ENCODE assay signal across 8 mouse cellular contexts in the genomic region with DNA sequence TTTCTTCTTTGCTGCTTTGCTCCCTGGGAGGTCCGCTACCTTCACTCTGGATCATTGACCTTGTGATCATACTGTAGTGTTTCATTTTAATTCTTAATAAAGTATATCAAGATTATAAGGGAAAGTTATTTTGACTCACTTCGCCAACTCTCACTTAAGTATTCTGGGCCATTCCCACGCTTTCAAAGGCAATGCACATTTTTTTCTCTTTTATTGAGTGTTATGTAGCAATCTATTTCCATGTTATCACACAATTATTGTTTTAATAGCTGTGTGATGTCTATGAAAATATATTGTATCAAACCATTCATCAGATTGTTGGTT. TPM values are rescaled to one million over a fixed set of nuclear protein-coding genes. Genes with fewer than 3 reads are reported as not detected.
DNase-seq lines count a peak whose midpoint lies in the region; ATAC-seq and TF ChIP-seq lines count a peak whose summit lies in the region.

Gene Nipa1, minus strand, starts transcription at position 25 of the 324 bp plus-strand sequence.

- TF ChIP-seq CTCF in lung, adult 2 months (IDR thresholded peaks at IDR 0.05; ENCODE audit: insufficient read depth, low read length): no peak
- no peak for TF ChIP-seq CTCF in intestine, postnatal 0 days (IDR thresholded peaks at IDR 0.05; ENCODE audit: low read depth)

- DNase-seq in lung, adult 2 months: no peak
- no peak for DNase-seq in lung, postnatal 25 days (ENCODE audit: low spot score)
- DNase-seq in midbrain, embryonic 14.5 days: no peak
- no peak for DNase-seq in urinary bladder, adult 18-20 months (ENCODE audit: low spot score in 2 of 2)
- DNase-seq in adrenal gland, postnatal 10 days: no peak

- peak within 1 kb of the TSS; percentile 87 for H3K4me2 ChIP-seq in embryonic facial prominence, embryonic 15.5 days (replicated peaks)
- peak within 1 kb of the TSS; percentile 88 for H3K4me2 ChIP-seq in intestine, postnatal 0 days (replicated peaks; ENCODE audit: low read depth)
- H3K4me2 ChIP-seq in midbrain, embryonic 14.5 days (ENCODE audit: low read length): peak within 1 kb of the TSS; percentile 69

- TF ChIP-seq POLR2A in lung, adult 2 months (IDR thresholded peaks at IDR 0.05; ENCODE audit: borderline replicate concordance, extremely low read depth, low read depth, low read length): no peak

- peak within 1 kb of the TSS; percentile 80 for H3K27ac ChIP-seq in embryonic facial prominence, embryonic 15.5 days (replicated peaks)
- no peak within 1 kb of the TSS for H3K27ac ChIP-seq in intestine, postnatal 0 days (ENCODE audit: low read depth, low read length)
- H3K27ac ChIP-seq in midbrain, embryonic 14.5 days (replicated peaks; ENCODE audit: low read depth, low read length): peak within 1 kb of the TSS; percentile 88

- WGBS in lung, adult 2 months: 36% methylated on average over 3 of the region's 3 CpGs
- 49% methylated on average over 3 of the region's 3 CpGs for WGBS in embryonic facial prominence, embryonic 15.5 days
- WGBS in intestine, postnatal 0 days: 35% methylated on average over 3 of the region's 3 CpGs
- WGBS in midbrain, embryonic 14.5 days: 46% methylated on average over 3 of the region's 3 CpGs

- H3K9me3 ChIP-seq in embryonic facial prominence, embryonic 15.5 days (replicated peaks): no peaks in the 10 kb centered on the region
- no peaks in the 10 kb centered on the region for H3K9me3 ChIP-seq in intestine, postnatal 0 days (ENCODE audit: control insufficient read depth)
- H3K9me3 ChIP-seq in midbrain, embryonic 14.5 days (ENCODE audit: control insufficient read depth, low read length): peaks cover under 1% of the 10 kb centered on the region; the same call in 1 of the 2 replicates

- H3K9ac ChIP-seq in embryonic facial prominence, embryonic 15.5 days: peak within 1 kb of the TSS; percentile 70
- peak within 1 kb of the TSS; percentile 64 for H3K9ac ChIP-seq in intestine, postnatal 0 days (ENCODE audit: low read depth, low read length)
- H3K9ac ChIP-seq in midbrain, embryonic 14.5 days (replicated peaks; ENCODE audit: low read length): peak within 1 kb of the TSS; percentile 88

- no peak for ATAC-seq in embryonic facial prominence, embryonic 15.5 days (ENCODE audit: insufficient number of reproducible peaks, low FRiP score, low TSS enrichment, low read depth)
- ATAC-seq in intestine, postnatal 0 days: no peak
- no peak; the same call in 1 of the 2 replicates for ATAC-seq in midbrain, embryonic 14.5 days (ENCODE audit: low FRiP score, low TSS enrichment)
- no peak for ATAC-seq in inflammation-experienced regulatory T-cells, adult 6 months

- no peaks in the 10 kb centered on the region for H3K27me3 ChIP-seq in embryonic facial prominence, embryonic 15.5 days
- H3K27me3 ChIP-seq in intestine, postnatal 0 days (replicated peaks; ENCODE audit: control insufficient read depth, insufficient read depth, low read length): no peaks in the 10 kb centered on the region
- no peaks in the 10 kb centered on the region for H3K27me3 ChIP-seq in midbrain, embryonic 14.5 days (ENCODE audit: control insufficient read depth, insufficient read depth, low read length)

- no peaks in the 10 kb centered on the region for H3K36me3 ChIP-seq in embryonic facial prominence, embryonic 15.5 days
- H3K36me3 ChIP-seq in intestine, postnatal 0 days (ENCODE audit: control insufficient read depth, insufficient read depth): no peaks in the 10 kb centered on the region
- H3K36me3 ChIP-seq in midbrain, embryonic 14.5 days (ENCODE audit: control insufficient read depth, insufficient read depth, low read length): 0 out of 2 replicates have a peak, but pooled peaks cover 1% of the 10 kb centered on the region

- H3K4me3 ChIP-seq in lung, adult 2 months (replicated peaks; ENCODE audit: extremely low read depth, low read depth, low read length): peak within 1 kb of the TSS; percentile 69
- H3K4me3 ChIP-seq in embryonic facial prominence, embryonic 15.5 days (replicated peaks): peak within 1 kb of the TSS; percentile 82
- peak within 1 kb of the TSS; percentile 67 for H3K4me3 ChIP-seq in intestine, postnatal 0 days (ENCODE audit: low read depth, low read length)
- peak within 1 kb of the TSS; percentile 62 for H3K4me3 ChIP-seq in midbrain, embryonic 14.5 days (replicated peaks; ENCODE audit: low read depth, low read length)

- peaks cover 2% of the 10 kb centered on the region; the same call in 1 of the 2 replicates for H3K4me1 ChIP-seq in lung, adult 2 months (ENCODE audit: control insufficient read depth, insufficient read depth, low read length)
- peaks cover 10% of the 10 kb centered on the region for H3K4me1 ChIP-seq in embryonic facial prominence, embryonic 15.5 days
- no peaks in the 10 kb centered on the region for H3K4me1 ChIP-seq in intestine, postnatal 0 days (replicated peaks; ENCODE audit: control insufficient read depth, insufficient read depth, low read length)
- peaks cover 10% of the 10 kb centered on the region for H3K4me1 ChIP-seq in midbrain, embryonic 14.5 days (ENCODE audit: control insufficient read depth, insufficient read depth, low read length)

RNA-seq across cellular contexts. Expression of gene Nipa1, which starts in this region (rescaled TPM):
- 9.6 and 11.8 TPM in 2 replicates for polyA plus RNA-seq in lung, adult 2 months (2012; rRNA removed)
- 8.7 and 9.2 TPM in 2 replicates for polyA plus RNA-seq in embryonic facial prominence, embryonic 15.5 days (2015; fragmentation: Nextera tagmentation; extraction: Ambion mirVana)
- polyA plus RNA-seq in intestine, postnatal 0 days (2015; fragmentation: Nextera tagmentation; extraction: Ambion mirVana): 3.7 and 4.0 TPM in 2 replicates
- polyA plus RNA-seq in midbrain, embryonic 14.5 days (2014; fragmentation: Nextera tagmentation; extraction: Ambion mirVana): 19.4 and 20.1 TPM in 2 replicates
- under 1 TPM in 2 of 3 experiments, not detected in 1; 0.22 to 0.36 TPM for polyA plus RNA-seq in inflammation-experienced regulatory T-cells, adult 6 months (2017; shearing (Covaris generic))
- total RNA-seq in adrenal gland, postnatal 10 days (2021): 1 to 10 TPM; 6.7 to 6.8 TPM
